Mouse (Mus musculus) frontal cortex, postnatal 36 days (tissue): ENCODE data around the gene Prss41.

Experiments
- DNase-seq, 2 experiments: peaks; one replicate each; pipeline ENCODE4 v3.0.0; 2022; ENCODE audit warnings: low spot score in 2 of 2

Gene Prss41

GRCm38 (mm10) chr17:23828271-23829001 lies 15.5 kb downstream of the Prss41 start:
- peak; percentile 55 to 65 for DNase-seq

- DNase-seq = no peak
Observed at GRCm38 (mm10) chr17:23825591-23825990, 18.4 kb downstream of the Prss41 start.

GRCm38 (mm10) chr17:23823614-23824013 lies 20.4 kb downstream of the Prss41 start:
- no peak for DNase-seq

- DNase-seq = no peak
Observed at GRCm38 (mm10) chr17:23823018-23823417, 21.0 kb downstream of the Prss41 start.

GRCm38 (mm10) chr17:23822094-23822493 lies 21.9 kb downstream of the Prss41 start:
- DNase-seq = no peak

- DNase-seq = no peak
Observed at GRCm38 (mm10) chr17:23820731-23821130, 23.2 kb downstream of the Prss41 start.

- no peak for DNase-seq
Observed at GRCm38 (mm10) chr17:23819235-23819634, 24.7 kb downstream of the Prss41 start.

GRCm38 (mm10) chr17:23818579-23818978 lies 25.4 kb downstream of the Prss41 start:
- DNase-seq = no peak

GRCm38 (mm10) chr17:23815641-23816040 lies 28.3 kb downstream of the Prss41 start:
- no peak for DNase-seq

GRCm38 (mm10) chr17:23807918-23808317 lies 36.1 kb downstream of the Prss41 start:
- no peak for DNase-seq

GRCm38 (mm10) chr17:23806867-23807266 lies 37.1 kb downstream of the Prss41 start:
- DNase-seq = peak in 1 of 2 experiments; percentile 38

GRCm38 (mm10) chr17:23804426-23805085 lies 39.4 kb downstream of the Prss41 start:
- DNase-seq = no peak

GRCm38 (mm10) chr17:23803366-23804041 lies 40.5 kb downstream of the Prss41 start:
- DNase-seq = peak in 1 of 2 experiments; percentile 31

- DNase-seq = peak; percentile 98 to 99
Observed at GRCm38 (mm10) chr17:23802746-23803365, 41.1 kb downstream of the Prss41 start.

GRCm38 (mm10) chr17:23801627-23802026 lies 42.3 kb downstream of the Prss41 start:
- DNase-seq = no peak

- DNase-seq = no peak
Observed at GRCm38 (mm10) chr17:23797316-23797715, 46.7 kb downstream of the Prss41 start.

- DNase-seq = no peak
Observed at GRCm38 (mm10) chr17:23795323-23795722, 48.6 kb downstream of the Prss41 start.

GRCm38 (mm10) chr17:23791079-23791357 lies 53.0 kb downstream of the Prss41 start:
- no peak for DNase-seq

- DNase-seq = peak; percentile 49 to 54
Observed at GRCm38 (mm10) chr17:23790269-23791078, 53.5 kb downstream of the Prss41 start, which contains the start of gene Srrm2. Gene Srrm2, plus strand, starts transcription at chr17:23790532.

GRCm38 (mm10) chr17:23789749-23790268 lies 54.2 kb downstream of the Prss41 start:
- no peak for DNase-seq

- no peak for DNase-seq
Observed at GRCm38 (mm10) chr17:23788973-23789372, 55.0 kb downstream of the Prss41 start.
